In genomic region chr3:51277201-51278150, GRCm38 (mm10) we compare ENCODE assay signal across 8 mouse cellular contexts. TPM values are rescaled to one million over a fixed set of nuclear protein-coding genes. Genes with fewer than 3 reads are reported as not detected.
DNase-seq lines count a peak whose midpoint lies in the region; ATAC-seq and TF ChIP-seq lines count a peak whose summit lies in the region.

No protein-coding gene starts in this region.

- peak overlapping the region; percentile 92 for H3K27ac ChIP-seq in forebrain, embryonic 14.5 days (ENCODE audit: low read depth, low read length)
- peak overlapping the region; percentile 99 for H3K27ac ChIP-seq in liver, postnatal 0 days (ENCODE audit: low read depth)
- H3K27ac ChIP-seq in neural tube, embryonic 13.5 days (replicated peaks), result peak overlapping the region; percentile 96

- H3K9ac ChIP-seq in forebrain, embryonic 14.5 days (ENCODE audit: low read length), result peak overlapping the region; percentile 85
- peak overlapping the region; percentile 91 for H3K9ac ChIP-seq in liver, postnatal 0 days (replicated peaks)
- H3K9ac ChIP-seq in neural tube, embryonic 13.5 days, result peak overlapping the region; percentile 91

- under 1% methylated on average over 75 of the region's 75 CpGs for WGBS in forebrain, embryonic 14.5 days
- 1% methylated on average over 75 of the region's 75 CpGs for WGBS in liver, postnatal 0 days (ENCODE audit: insufficient replicate concordance)
- under 1% methylated on average over 74 of the region's 75 CpGs for WGBS in neural tube, embryonic 13.5 days

- H3K36me3 ChIP-seq in forebrain, embryonic 14.5 days (ENCODE audit: control insufficient read depth, insufficient read depth, low read length), result no peaks in the 10 kb centered on the region
- no peaks in the 10 kb centered on the region for H3K36me3 ChIP-seq in liver, postnatal 0 days (replicated peaks; ENCODE audit: insufficient read depth, low read length)
- no peaks in the 10 kb centered on the region for H3K36me3 ChIP-seq in neural tube, embryonic 13.5 days

- peak overlapping the region; percentile 63 for H3K4me2 ChIP-seq in forebrain, embryonic 14.5 days (ENCODE audit: low read length)
- peak overlapping the region; percentile 69 for H3K4me2 ChIP-seq in liver, postnatal 0 days (ENCODE audit: low read depth, low read length)
- peak overlapping the region; percentile 79 for H3K4me2 ChIP-seq in neural tube, embryonic 13.5 days

- intact Hi-C loops in heart, postnatal 14 days (cut with DNase I), result no loop called here

- peak; percentile 50 for ATAC-seq in forebrain, embryonic 14.5 days
- peak; percentile 70 for ATAC-seq in liver, postnatal 0 days
- peak; percentile 60; the same call in 1 of the 2 replicates for ATAC-seq in neural tube, embryonic 13.5 days (ENCODE audit: low read depth)

- DNase-seq in ES-CJ7 (ENCODE audit: low read depth, low spot score), result peak; percentile 80
- peak; percentile 79 for DNase-seq in cerebellum, adult 11 months
- peak; percentile 85 for DNase-seq in forebrain, embryonic 14.5 days (ENCODE audit: low spot score)
- peak; percentile 88 for DNase-seq in heart, postnatal 14 days
- peak; percentile 86 for DNase-seq in layer of hippocampus, adult 11-12 months (ENCODE audit: low spot score)
- DNase-seq in liver, postnatal 0 days, result peak; percentile 88
- peak; percentile 75 for DNase-seq in telencephalon, adult 2 months (ENCODE audit: low read depth, low spot score)

- peak overlapping the region; percentile 90 for H3K4me3 ChIP-seq in forebrain, embryonic 14.5 days (ENCODE audit: low read depth, low read length)
- H3K4me3 ChIP-seq in liver, postnatal 0 days (ENCODE audit: low read depth, low read length), result peak overlapping the region; percentile 91
- peak overlapping the region; percentile 99 for H3K4me3 ChIP-seq in neural tube, embryonic 13.5 days

- no peaks in the 10 kb centered on the region for H3K27me3 ChIP-seq in forebrain, embryonic 14.5 days (replicated peaks; ENCODE audit: control insufficient read depth, insufficient read depth, low read length)
- H3K27me3 ChIP-seq in liver, postnatal 0 days (ENCODE audit: insufficient read depth, low read length), result no peaks in the 10 kb centered on the region
- no peaks in the 10 kb centered on the region for H3K27me3 ChIP-seq in neural tube, embryonic 13.5 days

- H3K9me3 ChIP-seq in forebrain, embryonic 14.5 days (replicated peaks; ENCODE audit: control insufficient read depth, low read length), result no peaks in the 10 kb centered on the region
- H3K9me3 ChIP-seq in liver, postnatal 0 days (ENCODE audit: low read length), result no peaks in the 10 kb centered on the region
- H3K9me3 ChIP-seq in neural tube, embryonic 13.5 days, result no peaks in the 10 kb centered on the region

- peaks cover 9% of the 10 kb centered on the region; the same call in 1 of the 2 replicates for H3K4me1 ChIP-seq in forebrain, embryonic 14.5 days (ENCODE audit: control insufficient read depth, insufficient read depth, low read length)
- peaks cover 9% of the 10 kb centered on the region for H3K4me1 ChIP-seq in liver, postnatal 0 days (ENCODE audit: insufficient read depth)
- H3K4me1 ChIP-seq in neural tube, embryonic 13.5 days (replicated peaks), result peaks cover 21% of the 10 kb centered on the region

- no peak for TF ChIP-seq EP300 in liver, postnatal 0 days (IDR thresholded peaks at IDR 0.05; ENCODE audit: low read depth)

- no peak for TF ChIP-seq CTCF in liver, postnatal 0 days (IDR thresholded peaks at IDR 0.05; ENCODE audit: low read depth)

RNA-seq across cellular contexts. Expression of gene Noct, which starts 53.2 kb away (rescaled TPM):
- 15.6 and 20.8 TPM in 2 replicates for polyA plus RNA-seq in forebrain, embryonic 14.5 days (2014; fragmentation: Nextera tagmentation; extraction: Ambion mirVana)
- 10 to 100 TPM; 53.9 to 68.6 TPM for total RNA-seq in heart, postnatal 14 days (2021)
- polyA plus RNA-seq in liver, postnatal 0 days (2015; fragmentation: Nextera tagmentation; extraction: Ambion mirVana), result 8.5 and 11.4 TPM in 2 replicates
- polyA plus RNA-seq in neural tube, embryonic 13.5 days (2015; fragmentation: Nextera tagmentation; extraction: Ambion mirVana), result 21.5 and 22.8 TPM in 2 replicates

Comparison
In these comparisons a context has a peak if more than half of its experiments do, and no peak if none do; other contexts are left out.
1. Peak in every context shown above with its lines: DNase-seq, ATAC-seq, H3K4me3 ChIP-seq and H3K27ac ChIP-seq.